Comparison of ENCODE assay signal across 8 mouse cellular contexts in genomic region chrX:17571271-17571620, GRCm38 (mm10). TPM values are rescaled to one million over a fixed set of nuclear protein-coding genes. Genes with fewer than 3 reads are reported as not detected.
A peak's percentile ranks its signal among the peaks of the same experiment; 100 is the strongest.
DNase-seq lines count a peak whose midpoint lies in the region; ATAC-seq and TF ChIP-seq lines count a peak whose summit lies in the region.

No protein-coding gene starts in this region.

- peak overlapping the region; percentile 60 for H3K4me3 ChIP-seq in embryonic facial prominence, embryonic 10.5 days
- peak overlapping the region; percentile 51 for H3K4me3 ChIP-seq in hindbrain, embryonic 16.5 days (ENCODE audit: low read length)
- peak overlapping the region; percentile 55 for H3K4me3 ChIP-seq in myocyte

- WGBS in embryonic facial prominence, embryonic 10.5 days, result 32% methylated on average over 10 of the region's 10 CpGs
- 19% methylated on average over 10 of the region's 10 CpGs for WGBS in hindbrain, embryonic 16.5 days

- H3K4me2 ChIP-seq in hindbrain, embryonic 16.5 days (ENCODE audit: low read length), result peak overlapping the region; percentile 57
- peak overlapping the region; percentile 65 for H3K4me2 ChIP-seq in myocyte (ENCODE audit: low read depth)

- H3K9ac ChIP-seq in hindbrain, embryonic 16.5 days (ENCODE audit: low read depth, low read length), result peak overlapping the region; percentile 68

- H3K27me3 ChIP-seq in embryonic facial prominence, embryonic 10.5 days (replicated peaks; ENCODE audit: low read depth, poor library complexity, severe bottlenecking), result no peaks in the 10 kb centered on the region
- no peaks in the 10 kb centered on the region for H3K27me3 ChIP-seq in hindbrain, embryonic 16.5 days (replicated peaks; ENCODE audit: control insufficient read depth, insufficient read depth, low read length)
- H3K27me3 ChIP-seq in myocyte (ENCODE audit: control insufficient read depth, insufficient read depth, insufficient read length), result no peaks in the 10 kb centered on the region

- no peaks in the 10 kb centered on the region for H3K4me1 ChIP-seq in embryonic facial prominence, embryonic 10.5 days
- H3K4me1 ChIP-seq in hindbrain, embryonic 16.5 days (ENCODE audit: control insufficient read depth, insufficient read depth, low read depth, low read length), result no peaks in the 10 kb centered on the region

- H3K79me2 ChIP-seq in myocyte (ENCODE audit: control insufficient read depth, insufficient read depth), result peaks cover 8% of the 10 kb centered on the region

- H3ac ChIP-seq in myocyte (ENCODE audit: control insufficient read depth, insufficient read length), result no peak overlapping the region

- no peaks in the 10 kb centered on the region for H3K36me3 ChIP-seq in embryonic facial prominence, embryonic 10.5 days (replicated peaks)
- H3K36me3 ChIP-seq in hindbrain, embryonic 16.5 days (ENCODE audit: control insufficient read depth, insufficient read depth, low read length), result no peaks in the 10 kb centered on the region
- no peaks in the 10 kb centered on the region for H3K36me3 ChIP-seq in myocyte (ENCODE audit: control insufficient read depth, insufficient read depth)

- H3K27ac ChIP-seq in embryonic facial prominence, embryonic 10.5 days (replicated peaks), result peak overlapping the region; percentile 89
- H3K27ac ChIP-seq in hindbrain, embryonic 16.5 days (ENCODE audit: low read depth, low read length), result peak overlapping the region; percentile 89

- DNase-seq in kidney, postnatal 14 days, result peak; percentile 4
- DNase-seq in kidney, postnatal 4 days, result no peak
- DNase-seq in embryonic facial prominence, embryonic 10.5 days (ENCODE audit: low spot score), result no peak
- no peak for DNase-seq in MN1 (ENCODE audit: low spot score)
- DNase-seq in cerebellum, postnatal 4 days (ENCODE audit: low spot score in 2 of 2), result no peak
- no peak for DNase-seq in kidney, adult 18-20 months

- no peak for ATAC-seq in hindbrain, embryonic 16.5 days

- no peak for TF ChIP-seq POLR2A in myocyte (IDR thresholded peaks at IDR 0.05; ENCODE audit: insufficient read length, low read depth)

- H3K9me3 ChIP-seq in embryonic facial prominence, embryonic 10.5 days, result no peaks in the 10 kb centered on the region
- H3K9me3 ChIP-seq in hindbrain, embryonic 16.5 days (ENCODE audit: control insufficient read depth, low read length), result no peaks in the 10 kb centered on the region

TF ChIP-seq in myocyte, 11 proteins besides CTCF, POLR2A, EP300 and RAD21:
- TF ChIP-seq TCF3 (IDR thresholded peaks at IDR 0.05; ENCODE audit: insufficient read length, low read depth) (no peak), CEBPB (IDR thresholded peaks at IDR 0.05; ENCODE audit: insufficient read depth, poor library complexity, severe bottlenecking) (no peak), POLR2AphosphoS2 (IDR thresholded peaks at IDR 0.05; ENCODE audit: insufficient read length, low read depth) (no peak), TCF12 (IDR thresholded peaks at IDR 0.05; ENCODE audit: insufficient read depth, poor library complexity, severe bottlenecking) (no peak), USF1 (IDR thresholded peaks at IDR 0.05; ENCODE audit: low read depth) (no peak)
TF ChIP-seq in myocyte: peak in this region for 0.

RNA-seq across cellular contexts. Expression of gene Fundc1, which starts 0.9 kb away (rescaled TPM):
- 46.5 and 47.8 TPM in 2 replicates for polyA plus RNA-seq in embryonic facial prominence, embryonic 10.5 days (2016; fragmentation: Nextera tagmentation; extraction: Ambion mirVana)
- polyA plus RNA-seq in hindbrain, embryonic 16.5 days (2015; fragmentation: Nextera tagmentation; extraction: Ambion mirVana), result 55.8 and 58.8 TPM in 2 replicates
- polyA plus RNA-seq in myocyte (2012; fragmentation: generic; extraction: Trizol), result 10.4 TPM
